Mouse (Mus musculus): Measurements from ENCODE around the gene Olfr1502.
"Not testable (repeated sequence)": the region's sequence is repeated elsewhere in the genome, so short reads cannot be mapped to it uniquely, and the experiment has no call there.

Gene Olfr1502

DNA sequence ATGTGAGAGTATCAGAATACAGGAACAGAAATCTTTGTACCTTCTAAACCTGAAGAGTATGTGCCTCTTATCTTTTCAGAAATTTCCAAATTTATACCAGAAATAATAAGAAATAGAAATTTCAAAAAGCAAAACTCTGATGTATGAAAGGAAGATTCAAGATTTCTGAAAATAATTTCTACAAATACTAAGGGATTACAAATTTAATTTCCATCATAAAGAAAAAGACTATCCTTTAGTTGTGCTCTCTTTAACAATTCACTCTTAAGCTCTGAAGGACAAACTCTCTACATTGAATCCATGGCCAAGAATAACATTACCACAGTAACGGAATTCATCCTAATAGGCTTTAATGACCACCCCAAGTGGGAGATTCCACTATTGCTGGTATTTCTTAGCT lies at the start of gene Olfr1502:
Gene Olfr1502 (plus strand): TSS at position 301 of the 400 bp plus-strand sequence.
- no peak for DNase-seq (ENCODE audit: low spot score)

DNA sequence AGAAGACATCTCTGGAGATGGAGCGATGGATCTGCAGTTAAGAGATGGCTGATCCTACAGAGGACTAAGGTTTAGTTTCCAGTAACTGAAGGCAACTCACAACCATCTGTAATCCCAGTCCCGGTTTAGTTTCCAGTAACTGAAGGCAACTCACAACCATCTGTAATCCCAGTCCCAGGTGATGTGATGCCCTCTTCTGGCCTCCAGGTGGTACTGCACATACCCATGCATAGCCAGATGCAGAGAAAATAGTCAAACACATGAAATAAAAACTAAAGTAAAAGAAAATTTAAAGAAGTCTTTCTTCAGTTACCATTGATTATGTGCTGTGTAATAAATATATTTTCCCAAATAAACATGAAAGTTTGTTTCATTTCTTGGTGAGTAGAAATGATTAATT lies 48.8 kb upstream of the Olfr1502 start:
- DNase-seq (ENCODE audit: low spot score): no peak

DNA sequence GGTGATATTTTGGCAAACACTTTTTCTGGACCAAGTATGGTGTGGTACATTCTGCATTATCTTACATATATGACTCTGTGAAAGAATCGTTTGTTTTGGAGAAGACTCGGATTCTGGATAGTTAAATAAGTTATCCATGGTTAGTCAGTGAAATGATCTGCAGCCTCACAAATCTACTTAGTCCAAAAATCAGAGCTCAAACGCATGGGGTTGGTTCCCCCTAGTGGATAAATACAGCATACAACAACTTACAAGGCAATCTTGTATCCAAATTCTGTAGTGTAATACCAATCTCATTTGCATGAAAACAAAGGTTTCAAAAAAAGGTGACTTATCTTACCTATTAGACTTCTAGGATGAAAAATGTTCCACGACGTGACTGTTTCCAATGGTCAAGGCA lies 42.8 kb upstream of the Olfr1502 start:
- DNase-seq (ENCODE audit: low spot score): peak; percentile 55

DNA sequence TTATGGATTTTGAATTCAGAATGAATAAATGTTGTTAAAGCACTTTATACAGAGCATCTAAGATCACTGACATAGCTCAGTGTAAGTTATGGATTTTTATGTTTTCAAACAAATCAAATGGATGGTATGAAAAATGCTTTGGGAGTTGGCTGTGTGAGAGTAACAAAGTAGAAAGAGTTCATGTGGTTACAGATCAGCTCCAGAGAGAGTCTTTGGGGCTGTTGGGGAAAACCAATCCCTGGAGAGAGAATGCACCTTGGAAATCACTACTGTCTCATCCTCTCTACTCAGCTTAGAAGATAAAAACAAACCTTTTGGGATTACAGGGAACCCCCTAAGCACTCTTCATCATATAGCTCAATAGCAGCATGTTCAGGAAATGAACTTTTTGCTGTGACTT lies 42.2 kb upstream of the Olfr1502 start, which contains the start of gene Olfr1499:
Gene Olfr1499 (minus strand): TSS at position 101 of the 400 bp plus-strand sequence.
- no peak for DNase-seq (ENCODE audit: low spot score)

DNA sequence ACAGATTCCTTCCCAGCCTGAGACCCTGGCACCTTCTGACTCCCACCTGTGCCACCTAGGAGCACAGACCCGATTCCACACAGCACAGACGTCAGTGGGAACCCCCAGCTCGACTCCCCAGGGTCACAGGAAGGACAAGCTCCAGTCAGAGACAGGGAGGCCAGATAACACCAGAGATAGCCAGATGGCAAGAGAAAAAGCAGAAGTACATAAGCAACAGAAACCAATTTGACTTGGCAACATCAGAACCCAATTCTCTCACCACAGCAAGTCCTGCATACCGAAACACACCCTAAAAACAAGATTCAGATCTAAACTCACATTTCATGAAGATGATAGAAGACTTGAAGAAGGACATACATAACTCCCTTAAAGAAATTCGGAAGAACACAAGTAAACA lies 40.7 kb upstream of the Olfr1502 start:
- no peak for DNase-seq (ENCODE audit: low spot score)

DNA sequence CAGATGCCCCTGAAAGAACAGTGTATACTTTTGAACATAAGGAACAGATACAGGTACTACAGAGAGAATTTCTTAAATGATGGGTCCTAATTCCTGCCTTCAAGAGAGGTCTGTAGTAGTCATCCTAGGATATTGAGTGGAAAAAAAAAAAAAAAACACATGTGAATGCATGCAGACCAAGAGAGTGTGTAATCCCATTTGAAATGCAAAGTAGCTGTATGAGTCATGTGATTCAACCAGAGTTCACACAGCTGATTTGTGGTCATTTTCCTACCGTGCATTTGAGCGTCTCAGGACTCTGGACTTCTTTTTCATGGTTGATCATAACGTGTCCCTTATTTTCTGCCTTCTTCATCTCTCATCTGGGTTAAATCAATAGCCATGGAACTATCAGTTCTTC lies 33.1 kb upstream of the Olfr1502 start:
- no peak for DNase-seq (ENCODE audit: low spot score)

DNA sequence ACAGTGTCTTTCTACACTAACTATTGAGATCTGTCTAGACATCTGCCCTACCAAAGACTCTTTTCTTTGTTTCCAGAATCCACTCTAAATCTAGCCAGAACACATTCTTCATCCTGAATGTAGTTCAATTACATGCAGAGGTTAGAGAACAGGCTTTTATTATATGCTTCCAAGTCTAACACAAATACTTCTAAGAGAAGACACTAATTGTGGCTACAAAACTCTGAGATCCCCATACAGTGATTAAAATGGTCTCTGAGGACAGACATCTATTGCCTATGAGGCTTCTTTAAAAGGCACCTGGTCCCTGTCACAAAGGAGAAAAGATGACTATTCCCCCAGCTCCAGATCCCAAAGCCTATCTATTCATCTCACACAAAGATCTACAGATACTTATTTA lies 31.2 kb upstream of the Olfr1502 start, which contains the start of gene Olfr1500:
Gene Olfr1500 (minus strand): TSS at position 101 of the 400 bp plus-strand sequence.
- DNase-seq (ENCODE audit: low spot score): no peak

DNA sequence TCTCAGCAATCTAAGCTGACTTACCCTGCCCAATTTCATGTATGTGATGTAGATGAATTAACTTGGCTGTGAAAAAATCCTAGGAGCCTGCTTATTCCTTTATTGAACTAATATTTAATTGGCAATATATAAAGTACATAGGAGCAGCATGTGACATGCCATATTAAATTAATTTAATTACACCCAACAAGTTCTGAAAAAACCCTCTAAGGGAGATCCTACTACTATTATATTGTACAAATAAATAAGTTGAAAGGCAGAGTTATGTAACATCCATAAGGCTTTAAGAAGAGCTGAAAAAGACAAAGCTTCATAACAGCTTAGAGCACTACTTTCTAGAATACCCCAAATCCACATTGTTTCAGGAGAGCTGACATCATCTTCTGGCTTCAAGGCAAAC lies 11.0 kb upstream of the Olfr1502 start, which contains the start of gene Olfr1501:
Gene Olfr1501 (minus strand): TSS at position 101 of the 400 bp plus-strand sequence.
- DNase-seq (ENCODE audit: low spot score): not testable (repeated sequence)

DNA sequence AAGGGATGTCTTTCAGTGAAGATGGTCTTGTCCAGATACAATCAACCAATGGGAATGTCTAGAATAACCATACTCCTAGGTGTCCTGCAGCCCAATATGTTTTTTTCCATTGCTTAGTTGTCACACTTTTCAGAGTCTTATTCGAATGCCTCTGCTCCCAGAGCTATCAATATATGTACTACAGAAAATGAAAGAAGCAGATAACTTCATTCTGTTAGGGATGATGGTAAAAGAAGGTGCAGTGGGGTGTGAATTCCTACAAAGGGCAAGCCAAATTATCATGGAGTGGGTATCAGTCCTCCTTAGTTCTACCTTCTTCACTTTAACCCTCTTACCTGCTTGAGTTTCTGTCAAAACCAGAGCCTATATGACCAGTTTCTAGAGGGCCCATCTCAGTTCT lies 36.2 kb downstream of the Olfr1502 start, which contains the start of gene Olfr1504:
Gene Olfr1504 (minus strand): TSS at position 101 of the 400 bp plus-strand sequence.
- no peak for DNase-seq (ENCODE audit: low spot score)
